Mouse (Mus musculus) heart, postnatal 4 days (tissue): Measurements from ENCODE around the gene Tex47. TPM values are rescaled to one million over a fixed set of nuclear protein-coding genes. Genes with fewer than 3 reads are reported as not detected.

Experiments used
- DNase-seq: peaks from one replicate; pipeline ENCODE4 v3.0.0; 2021
- total RNA-seq, 2 experiments: library from RNA; stranded (reverse); gene quantifications; 2 replicates each; pipeline ENCODE4 v1.2.3; 2021

Tex47 gene
- not detected for total RNA-seq

- no peak for DNase-seq
Measured at GRCm38 (mm10) chr5:7303819-7304218, at the start of gene Tex47. TSS of gene Tex47 (plus strand) at chr5:7304119.

GRCm38 (mm10) chr5:7276659-7277455, 27.1 kb upstream of the Tex47 start:
- DNase-seq: no peak

GRCm38 (mm10) chr5:7284336-7284735, 19.6 kb upstream of the Tex47 start:
- DNase-seq: no peak

- no peak for DNase-seq
Measured at GRCm38 (mm10) chr5:7302969-7303368, 950 bp upstream of the Tex47 start.

GRCm38 (mm10) chr5:7325594-7325993, 21.7 kb downstream of the Tex47 start:
- no peak for DNase-seq

GRCm38 (mm10) chr5:7344145-7345010, 40.5 kb downstream of the Tex47 start, which contains the start of gene Zfp804b:
TSS of gene Zfp804b (minus strand) at chr5:7344756.
- DNase-seq: peak; percentile 26

- DNase-seq: no peak
Measured at GRCm38 (mm10) chr5:7345011-7345389, 41.1 kb downstream of the Tex47 start.

Other genes starting within 250 kb of the Tex47 start
- under 1 TPM; 0.16 to 0.21 TPM for gene Zfp804b, start 40.6 kb downstream of the Tex47 start, total RNA-seq